In genomic region chr16:72376896-72377295, GRCm38 (mm10) we compare ENCODE assay signal across 17 mouse cellular contexts.
"Had no signal": no experiment of that assay in that cellular context is flagged by ENCODE, and none has a peak within 500 bp of the region (broad histone marks: within the 10 kb centered on the region; RNA-seq: fewer than 3 reads in every experiment).

No protein-coding gene starts in this region.

- ATAC-seq: midbrain, embryonic 15.5 days had no signal

- H3K4me2 ChIP-seq: liver, embryonic 13.5 days; midbrain, embryonic 12.5 days; midbrain, embryonic 15.5 days; neural tube, embryonic 12.5 days; neural tube, embryonic 15.5 days had no signal

- H3K36me3 ChIP-seq: liver, embryonic 13.5 days; midbrain, embryonic 12.5 days; midbrain, embryonic 15.5 days; neural tube, embryonic 12.5 days; neural tube, embryonic 15.5 days had no signal

- H3K4me1 ChIP-seq: liver, embryonic 13.5 days; midbrain, embryonic 12.5 days; midbrain, embryonic 15.5 days; neural tube, embryonic 12.5 days; neural tube, embryonic 15.5 days had no signal

- H3K9me3 ChIP-seq: liver, embryonic 13.5 days; midbrain, embryonic 12.5 days; midbrain, embryonic 15.5 days; neural tube, embryonic 12.5 days; neural tube, embryonic 15.5 days had no signal

- H3K27ac ChIP-seq: left cerebral cortex, adult 2 months; liver, embryonic 13.5 days; midbrain, embryonic 12.5 days; midbrain, embryonic 15.5 days; neural tube, embryonic 12.5 days; neural tube, embryonic 15.5 days; stomach, postnatal 0 days had no signal

- H3K9ac ChIP-seq: liver, embryonic 13.5 days; midbrain, embryonic 12.5 days; midbrain, embryonic 15.5 days; neural tube, embryonic 12.5 days; neural tube, embryonic 15.5 days had no signal

- H3K4me3 ChIP-seq: left cerebral cortex, adult 2 months; liver, embryonic 13.5 days; midbrain, embryonic 12.5 days; midbrain, embryonic 15.5 days; neural tube, embryonic 12.5 days; neural tube, embryonic 15.5 days had no signal

- H3K27me3 ChIP-seq: liver, embryonic 13.5 days; midbrain, embryonic 12.5 days; midbrain, embryonic 15.5 days; neural tube, embryonic 12.5 days; neural tube, embryonic 15.5 days had no signal

- DNase-seq: kidney, postnatal 10 days; kidney, postnatal 36 days; layer of hippocampus, postnatal 36 days; liver, embryonic 13.5 days; lung, adult 2 months; lung, postnatal 14 days; lung, postnatal 4 days; right cerebral cortex, adult 18-20 months; right cerebral cortex, postnatal 14 days; right cerebral cortex, postnatal 4 days; thymus, postnatal 25 days had no signal
